Mouse (Mus musculus) activated CD4-positive, CD25-positive, alpha-beta regulatory T cell, adult 4 months (primary cell): Measurements from ENCODE around the gene Fanci. TPM values are rescaled to one million over a fixed set of nuclear protein-coding genes. Genes with fewer than 3 reads are reported as not detected.

ENCODE experiments used
- ATAC-seq: one replicate; pipeline ENCODE4 v1.8.0; 2017
- polyA plus RNA-seq, 2 experiments: library from polyadenylated mRNA; unstranded; fragments of 100-300 nt; shearing (Covaris generic); gene quantifications; one replicate each; pipeline ENCODE4 v1.2.1; 2017

Fanci gene
- polyA plus RNA-seq, 2 experiments from 2014 or later: 5.0 to 6.4 TPM

DNA sequence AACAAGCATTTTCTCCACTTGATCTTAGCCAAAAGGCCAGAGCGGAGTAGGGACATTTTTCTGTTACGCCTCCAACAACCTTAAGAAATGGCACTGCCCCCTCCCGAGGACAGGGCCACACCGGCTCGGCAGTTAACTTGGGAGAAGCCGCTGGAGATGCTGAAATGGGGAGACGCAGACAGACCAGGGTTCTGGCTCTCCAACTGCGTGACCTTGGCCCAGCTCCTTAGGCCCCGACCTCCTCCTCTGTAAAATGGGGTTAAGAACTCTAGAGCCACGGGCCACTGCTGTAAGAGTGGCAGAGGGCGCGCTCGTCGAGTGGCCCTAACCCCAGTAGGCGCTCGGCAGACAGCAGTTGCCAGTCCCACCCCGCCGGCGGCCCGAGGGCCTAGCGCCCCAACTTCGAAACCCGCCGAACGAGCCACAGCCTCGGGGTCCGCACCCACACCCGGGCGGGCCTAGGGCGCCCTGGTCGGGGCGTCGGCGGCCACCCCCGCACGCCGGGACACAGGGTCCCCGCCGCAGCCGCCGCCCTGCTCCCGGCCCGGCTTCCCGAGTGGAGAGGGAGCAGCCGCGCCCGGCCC, 73.8 kb downstream of the Fanci start:
- peak; percentile 17 for ATAC-seq

DNA sequence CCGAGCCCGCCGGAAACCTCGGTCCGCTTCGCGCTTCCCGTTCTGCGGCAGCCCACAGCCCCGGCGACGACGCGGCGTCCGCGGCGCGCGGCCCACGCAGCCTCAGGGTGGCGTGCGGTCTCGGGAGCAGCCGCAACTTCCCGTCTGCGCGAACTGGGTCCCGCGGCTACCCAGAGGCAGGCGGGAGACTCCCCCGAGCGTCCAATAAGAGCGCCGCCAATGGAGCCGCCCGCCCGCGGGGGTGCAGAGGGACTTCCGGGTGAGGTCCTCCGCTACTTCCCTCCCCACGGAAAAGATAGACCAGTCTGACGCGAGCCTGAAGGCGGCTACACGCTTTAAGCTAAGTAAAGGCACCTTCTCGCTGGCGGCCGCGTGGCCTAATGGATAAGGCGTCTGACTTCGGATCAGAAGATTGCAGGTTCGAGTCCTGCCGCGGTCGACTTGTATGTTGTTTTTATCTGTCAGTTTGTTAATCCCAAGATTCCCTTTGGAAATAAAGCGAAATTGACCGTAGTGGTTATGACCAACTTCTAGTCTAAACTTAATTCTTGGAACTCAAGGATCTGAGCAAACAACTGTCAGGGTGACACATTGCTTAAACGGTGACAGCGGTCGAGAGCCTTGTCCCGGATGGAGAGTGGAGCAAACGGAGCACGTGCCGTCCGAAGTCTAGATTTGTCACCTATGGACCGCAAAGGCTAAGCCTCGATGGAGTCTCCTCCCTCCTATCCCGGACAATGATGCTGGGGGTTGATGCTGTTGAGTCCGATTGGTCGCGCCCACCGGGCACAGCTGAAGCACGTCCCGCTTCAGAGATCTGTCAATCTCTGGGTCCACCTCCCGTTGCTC, 74.5 kb downstream of the Fanci start, which contains the start of gene Polg:
TSS of gene Polg (minus strand) at position 310 of the 849 bp plus-strand sequence.
- ATAC-seq: peak; percentile 95

DNA sequence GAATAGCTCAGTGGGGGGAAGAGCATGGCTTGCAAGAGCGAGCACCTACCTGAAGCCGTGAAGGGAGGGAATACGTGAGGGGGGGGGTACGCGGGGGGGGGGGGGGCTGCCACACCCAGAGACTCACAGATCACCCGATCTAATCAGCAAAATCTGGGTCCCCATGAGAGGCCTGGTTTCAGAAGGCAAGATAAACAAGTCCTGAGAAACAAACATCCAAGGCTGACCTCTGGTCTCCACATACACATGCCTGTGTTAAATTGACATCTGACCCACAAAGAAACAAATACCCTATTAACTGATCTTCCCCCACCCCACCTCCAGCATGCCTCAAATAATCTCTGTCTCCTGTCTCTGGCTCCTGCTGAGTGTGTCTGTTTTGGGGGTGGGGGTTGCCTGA, 76.2 kb downstream of the Fanci start:
- no peak for ATAC-seq

DNA sequence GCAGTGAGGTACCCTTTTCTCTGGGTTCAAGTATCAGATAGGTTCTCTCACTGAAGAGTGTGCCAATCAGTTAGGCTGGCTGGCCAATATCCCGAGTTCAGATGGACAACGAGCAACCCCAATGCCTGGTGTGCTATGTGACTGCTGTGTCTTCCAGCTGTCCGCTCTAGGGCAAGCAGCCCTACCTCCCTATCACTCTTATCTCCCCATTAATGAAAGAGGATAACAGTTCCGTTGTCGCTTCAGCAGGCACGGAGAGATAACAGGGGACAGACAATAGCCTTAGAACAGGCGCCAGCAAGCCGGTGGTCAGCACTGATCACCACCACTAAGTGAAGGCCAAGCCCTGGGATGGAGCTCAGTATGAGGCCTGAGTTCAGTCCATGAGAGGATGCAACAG, 77.3 kb downstream of the Fanci start:
- ATAC-seq: no peak

- ATAC-seq: no peak
Measured at GRCm38 (mm10) chr7:79469766-79470165, 78.0 kb downstream of the Fanci start.

DNA sequence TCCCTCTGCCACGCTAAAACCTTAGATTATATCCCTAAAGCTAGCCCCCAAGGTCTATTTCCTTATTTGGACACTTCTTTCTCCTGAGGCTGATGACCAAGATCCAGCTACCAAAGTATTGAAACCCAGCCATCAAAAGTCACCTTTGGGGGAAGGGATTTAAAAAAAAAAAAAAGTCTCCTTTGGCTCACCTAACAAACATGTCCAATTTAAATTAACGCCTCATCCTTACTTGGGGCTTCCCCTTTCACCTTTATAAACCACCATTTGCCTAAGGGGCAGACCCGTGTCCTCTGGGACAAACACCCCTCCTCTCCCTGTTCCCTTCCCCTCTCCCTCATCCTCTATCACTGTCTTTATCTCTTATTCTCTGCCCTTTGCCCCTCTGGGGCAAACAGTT, 79.0 kb downstream of the Fanci start:
- ATAC-seq: no peak

GRCm38 (mm10) chr7:79471436-79471835, 79.7 kb downstream of the Fanci start:
- no peak for ATAC-seq

GRCm38 (mm10) chr7:79472792-79473191, 81.1 kb downstream of the Fanci start:
- ATAC-seq: no peak

- no peak for ATAC-seq
Measured at GRCm38 (mm10) chr7:79473496-79474194, 81.9 kb downstream of the Fanci start.

- ATAC-seq: no peak
Measured at GRCm38 (mm10) chr7:79474831-79475399, 83.2 kb downstream of the Fanci start.

DNA sequence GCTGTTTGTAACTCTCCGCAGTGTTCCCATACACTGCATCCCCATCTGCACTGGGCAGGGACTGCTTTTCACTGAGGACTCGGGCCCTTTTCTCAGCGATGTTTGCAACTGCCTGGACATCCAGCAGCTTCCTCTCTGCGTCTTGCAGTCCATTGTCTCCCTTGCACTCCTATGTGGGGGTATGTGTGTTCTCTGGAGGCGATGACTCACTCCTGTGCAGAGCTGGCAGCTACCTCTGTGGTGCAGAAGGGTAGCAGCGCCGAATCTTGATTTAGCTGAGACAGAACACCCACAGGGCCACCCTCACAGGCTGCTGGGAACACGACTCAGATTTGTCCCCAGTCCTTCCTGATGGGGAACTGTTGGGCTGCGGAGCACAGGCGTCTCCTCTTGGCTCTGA, 94.8 kb downstream of the Fanci start:
- no peak for ATAC-seq

GRCm38 (mm10) chr7:79493915-79494314, 102.2 kb downstream of the Fanci start:
- ATAC-seq: peak; percentile 48

GRCm38 (mm10) chr7:79495988-79496815, 104.5 kb downstream of the Fanci start:
- ATAC-seq: peak; percentile 75

GRCm38 (mm10) chr7:79496816-79497328, 105.1 kb downstream of the Fanci start:
- ATAC-seq: no peak

- ATAC-seq: no peak
Measured at GRCm38 (mm10) chr7:79497701-79498115, 106.0 kb downstream of the Fanci start.

DNA sequence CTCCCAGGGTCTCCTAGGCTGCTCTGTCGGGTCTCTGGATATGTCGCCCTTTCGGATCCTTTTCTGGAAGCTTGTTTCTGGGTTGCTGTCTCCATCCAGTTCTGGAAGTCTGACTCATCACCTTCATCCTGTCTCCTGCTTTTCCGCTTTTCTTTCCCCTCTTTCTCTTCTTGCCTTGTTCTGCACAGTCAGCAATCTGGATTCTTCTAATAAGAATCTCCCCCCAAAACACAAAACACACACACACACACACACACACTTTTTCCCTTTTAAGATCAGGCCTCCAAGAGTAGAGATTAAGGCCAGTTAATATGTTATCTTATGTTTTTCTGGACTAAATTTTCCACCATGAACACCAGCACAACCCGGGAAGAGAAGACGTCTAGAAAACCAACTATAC, 106.6 kb downstream of the Fanci start:
- no peak for ATAC-seq

DNA sequence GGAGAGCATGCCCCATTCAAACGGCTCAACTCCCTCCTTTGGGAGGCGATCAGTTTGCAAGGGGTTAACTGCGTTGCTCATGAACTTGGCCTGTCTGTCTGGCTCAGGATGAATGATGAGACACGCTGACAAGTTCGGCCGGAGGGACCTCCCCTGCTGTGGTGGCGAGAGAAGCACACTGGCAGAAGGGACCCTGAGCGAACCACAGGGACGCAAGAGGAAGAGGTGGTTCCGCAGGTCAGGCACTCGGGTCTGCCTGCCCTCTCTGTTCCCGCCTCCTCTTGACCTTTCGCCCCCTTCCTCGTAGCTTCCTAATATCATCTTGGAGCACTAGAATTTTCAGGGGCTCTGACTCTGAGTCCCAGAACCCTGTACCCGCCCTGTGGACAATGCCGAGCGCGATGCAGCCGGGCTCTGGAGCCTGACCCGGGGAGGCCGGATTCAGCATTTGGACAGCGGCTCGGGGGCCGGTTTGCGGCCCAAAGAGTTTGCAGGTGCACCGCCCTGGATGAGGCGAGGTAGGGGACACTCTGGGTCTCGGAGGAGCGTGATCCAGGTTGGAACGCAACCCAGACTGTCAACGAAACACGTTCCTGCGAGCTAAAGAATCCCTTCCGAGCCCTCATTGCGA, 107.4 kb downstream of the Fanci start:
- ATAC-seq: no peak
